Mouse (Mus musculus) frontal cortex, postnatal 10 days (tissue): ENCODE measurements around the gene Gm17949.

Source experiments
- DNase-seq, 2 experiments: peaks; one replicate each; pipeline ENCODE4 v3.0.0; 2022; ENCODE audit warnings: low spot score in 2 of 2, mixed read lengths in 1 of 2

The Gm17949 gene

GRCm38 (mm10) chr17:57011236-57012141 lies at the start of gene Gm17949, which contains the start of gene Gtf2f1:
Gm17949 (plus strand) TSS chr17:57011469.
Gtf2f1 (minus strand) TSS chr17:57011288.
- peak; percentile 94 for DNase-seq

GRCm38 (mm10) chr17:56961880-56962279 lies 49.4 kb upstream of the Gm17949 start:
- no peak for DNase-seq

GRCm38 (mm10) chr17:56962642-56963405 lies 48.4 kb upstream of the Gm17949 start:
- no peak for DNase-seq

- no peak for DNase-seq
These were observed 47.6 kb upstream of the Gm17949 start for GRCm38 (mm10) chr17:56963646-56964045.

GRCm38 (mm10) chr17:56969321-56969720 lies 41.9 kb upstream of the Gm17949 start:
- no peak for DNase-seq

- no peak for DNase-seq
These were observed 41.2 kb upstream of the Gm17949 start for GRCm38 (mm10) chr17:56970081-56970480.

- DNase-seq, result no peak
These were observed 37.1 kb upstream of the Gm17949 start for GRCm38 (mm10) chr17:56973956-56974707.

- no peak for DNase-seq
These were observed 36.5 kb upstream of the Gm17949 start for GRCm38 (mm10) chr17:56974708-56975240.

GRCm38 (mm10) chr17:56975391-56975790 lies 35.9 kb upstream of the Gm17949 start:
- DNase-seq, result no peak

GRCm38 (mm10) chr17:56976531-56977390 lies 34.5 kb upstream of the Gm17949 start:
- DNase-seq, result no peak

- no peak for DNase-seq
These were observed 31.7 kb upstream of the Gm17949 start for GRCm38 (mm10) chr17:56979524-56979923.

- DNase-seq, result no peak
These were observed 30.2 kb upstream of the Gm17949 start for GRCm38 (mm10) chr17:56981049-56981448.

GRCm38 (mm10) chr17:56982013-56982412 lies 29.3 kb upstream of the Gm17949 start, which contains the start of gene Acer1:
Acer1 (minus strand) TSS chr17:56982126.
- DNase-seq, result no peak

GRCm38 (mm10) chr17:56984886-56985285 lies 26.4 kb upstream of the Gm17949 start:
- DNase-seq, result no peak

GRCm38 (mm10) chr17:56985656-56986055 lies 25.6 kb upstream of the Gm17949 start:
- DNase-seq, result no peak

- DNase-seq, result no peak
These were observed 25.0 kb upstream of the Gm17949 start for GRCm38 (mm10) chr17:56986105-56986805.

GRCm38 (mm10) chr17:56988441-56988840 lies 22.8 kb upstream of the Gm17949 start:
- DNase-seq, result peak in 1 of 2 experiments; percentile 8

- peak in 1 of 2 experiments; percentile 5 for DNase-seq
These were observed 22.3 kb upstream of the Gm17949 start for GRCm38 (mm10) chr17:56988921-56989430.

- peak; percentile 73 to 77 for DNase-seq
These were observed 21.7 kb upstream of the Gm17949 start for GRCm38 (mm10) chr17:56989467-56990114.
